Mouse (Mus musculus) E14TG2a.4 (cell line): ENCODE results near the gene Alg1.

Experiments
- CTCF ChIP-seq: conservative IDR thresholded peaks from 2 replicates; pipeline ENCODE4 v1.5.1; 2014; ENCODE audit warnings: low read length
- NANOG ChIP-seq: IDR thresholded peaks from 2 replicates; pipeline ENCODE4 v1.6.1; 2014; ENCODE audit warnings: borderline replicate concordance, low read length, mixed read lengths

DNA sequence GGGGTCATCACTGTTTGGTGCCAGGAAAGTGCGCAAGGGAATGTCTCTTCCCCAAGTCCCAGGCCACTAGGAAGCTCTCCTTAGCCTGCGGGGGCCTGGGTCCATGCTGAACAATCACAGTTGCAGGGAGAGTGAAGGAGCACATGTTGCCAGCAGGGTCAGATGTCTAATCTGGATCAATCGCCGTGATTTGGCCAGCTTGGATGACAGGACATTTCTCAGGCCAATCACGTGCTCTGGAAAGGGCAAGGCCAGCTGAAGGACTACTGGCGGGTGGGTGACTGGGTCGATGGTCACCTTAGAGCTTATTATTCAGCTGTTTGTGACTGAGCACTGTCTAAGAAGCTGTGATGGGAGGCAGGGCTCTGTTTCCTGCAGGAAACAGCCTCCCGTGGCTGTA is 49.3 kb upstream of the Alg1 start:
- no peak for TF ChIP-seq CTCF
- no peak for TF ChIP-seq NANOG
